Mouse (Mus musculus): ENCODE measurements around the gene Cdh13. TPM values are rescaled to one million over a fixed set of nuclear protein-coding genes. Genes with fewer than 3 reads are reported as not detected.

Gene Cdh13
- polyA plus RNA-seq, 1 experiment: 38.3 TPM

- H3K4me3 ChIP-seq (ENCODE audit: insufficient read depth, low read length): no peak overlapping the region
- no peaks in the 10 kb centered on the region for H3K4me1 ChIP-seq (ENCODE audit: control insufficient read depth, insufficient read depth, low read length)
- H3K27ac ChIP-seq (ENCODE audit: insufficient read depth, low read length): no peak overlapping the region
- TF ChIP-seq POLR2A (IDR thresholded peaks at IDR 0.05; ENCODE audit: extremely low read depth, insufficient read depth, low read length): no peak
- TF ChIP-seq CTCF (IDR thresholded peaks at IDR 0.05; ENCODE audit: extremely low read depth, insufficient read depth, low read length): no peak
Observed at GRCm38 (mm10) chr8:118649981-118650380, 366.4 kb downstream of the Cdh13 start.

DNA sequence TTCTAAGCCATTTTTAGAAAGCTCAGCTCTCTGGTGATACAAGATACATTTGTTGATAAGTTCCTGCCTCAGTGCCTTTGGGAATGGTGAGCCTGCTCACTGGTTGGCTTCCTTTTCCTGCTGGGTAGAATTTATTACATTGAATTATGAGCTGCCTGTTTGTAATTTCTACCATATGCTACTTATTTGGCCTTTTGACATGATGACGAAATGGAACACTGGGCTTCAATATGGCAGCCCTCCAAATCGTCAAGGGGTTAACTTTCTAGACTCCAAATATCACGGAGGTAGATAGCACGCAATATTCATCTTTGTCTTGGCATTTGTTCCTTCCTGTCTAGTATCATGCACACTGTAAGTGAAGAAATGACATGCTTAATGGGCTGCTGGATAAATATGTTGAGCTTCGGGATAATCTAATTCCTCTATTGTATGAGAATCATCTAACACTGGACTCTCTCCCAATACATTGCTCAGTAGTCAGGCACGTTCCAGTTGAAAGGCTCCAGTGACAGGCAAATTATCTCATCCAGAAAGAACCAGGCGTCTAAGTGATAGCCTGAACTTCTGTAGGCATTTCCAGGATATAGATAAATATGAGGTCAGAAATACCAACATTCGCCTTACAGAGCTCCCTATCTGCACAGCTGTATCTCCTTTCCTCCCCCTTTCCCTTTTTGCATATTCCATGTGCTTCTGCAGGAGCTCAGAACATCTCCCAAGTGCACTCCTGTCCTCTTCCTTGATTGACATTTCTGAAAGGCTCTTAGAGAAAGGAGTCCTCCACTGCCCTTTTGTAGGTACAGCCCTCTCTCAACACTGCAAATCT, 378.7 kb downstream of the Cdh13 start:
- Histone ChIP-seq H3K27ac (ENCODE audit: insufficient read depth, low read length) (no peak overlapping the region), H3K4me1 (ENCODE audit: control insufficient read depth, insufficient read depth, low read length) (no peaks in the 10 kb centered on the region), H3K4me3 (ENCODE audit: insufficient read depth, low read length) (no peak overlapping the region)
- TF ChIP-seq POLR2A (IDR thresholded peaks at IDR 0.05; ENCODE audit: extremely low read depth, insufficient read depth, low read length) (no peak), CTCF (IDR thresholded peaks at IDR 0.05; ENCODE audit: extremely low read depth, insufficient read depth, low read length) (no peak)

- TF ChIP-seq POLR2A (IDR thresholded peaks at IDR 0.05; ENCODE audit: extremely low read depth, insufficient read depth, low read length) (no peak), CTCF (IDR thresholded peaks at IDR 0.05; ENCODE audit: extremely low read depth, insufficient read depth, low read length) (no peak)
- H3K4me3 ChIP-seq (ENCODE audit: insufficient read depth, low read length): no peak overlapping the region
- H3K27ac ChIP-seq (ENCODE audit: insufficient read depth, low read length): no peak overlapping the region
- H3K4me1 ChIP-seq (ENCODE audit: control insufficient read depth, insufficient read depth, low read length): no peaks in the 10 kb centered on the region; the same call in 1 of the 2 replicates
Observed at GRCm38 (mm10) chr8:118665081-118665480, 381.5 kb downstream of the Cdh13 start.

DNA sequence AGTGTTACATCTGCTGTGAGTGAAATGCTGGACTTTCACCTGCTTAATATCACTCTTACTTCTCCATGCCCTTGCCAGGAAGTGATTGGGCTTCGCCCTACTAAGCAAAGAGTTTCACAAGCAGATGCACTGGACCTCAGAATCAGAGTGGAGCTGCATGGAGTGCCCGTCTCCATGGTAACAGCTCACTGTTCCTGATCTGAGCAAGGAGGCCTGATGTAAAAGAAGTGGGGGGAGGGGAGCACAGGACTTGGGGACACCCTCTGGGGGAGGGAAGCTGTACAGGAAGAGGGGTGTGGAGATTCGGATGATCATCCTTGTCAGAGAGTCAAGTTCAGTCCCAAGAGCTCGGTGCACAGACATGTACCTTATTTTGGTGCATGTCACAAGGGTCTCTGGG, 384.2 kb downstream of the Cdh13 start:
- Histone ChIP-seq H3K4me3 (ENCODE audit: insufficient read depth, low read length) (no peak overlapping the region), H3K4me1 (ENCODE audit: control insufficient read depth, insufficient read depth, low read length) (no peaks in the 10 kb centered on the region; the same call in 1 of the 2 replicates), H3K27ac (ENCODE audit: insufficient read depth, low read length) (no peak overlapping the region)
- no peak for TF ChIP-seq CTCF (IDR thresholded peaks at IDR 0.05; ENCODE audit: extremely low read depth, insufficient read depth, low read length)
- TF ChIP-seq POLR2A (IDR thresholded peaks at IDR 0.05; ENCODE audit: extremely low read depth, insufficient read depth, low read length): no peak

DNA sequence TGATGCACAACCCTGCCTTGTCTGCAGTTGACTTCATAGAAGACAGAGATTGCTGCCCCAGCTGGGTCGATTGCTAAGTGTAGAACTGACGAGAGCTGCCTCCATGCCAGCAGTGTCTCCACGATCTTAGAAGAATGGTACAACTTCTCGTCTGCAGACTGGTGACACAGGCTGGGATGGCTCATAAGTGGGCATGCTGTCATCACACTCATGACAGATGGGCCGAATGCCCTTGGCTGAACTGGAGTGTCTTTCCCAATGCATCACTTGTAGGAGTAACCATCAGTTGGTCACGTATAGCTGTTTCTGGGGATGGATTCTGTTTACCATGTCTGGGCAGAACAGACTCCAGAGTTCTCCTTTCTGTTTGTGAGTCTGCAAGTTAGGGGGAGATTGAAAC, 392.7 kb downstream of the Cdh13 start:
- Histone ChIP-seq H3K4me1 (ENCODE audit: control insufficient read depth, insufficient read depth, low read length) (no peaks in the 10 kb centered on the region), H3K4me3 (ENCODE audit: insufficient read depth, low read length) (no peak overlapping the region), H3K27ac (ENCODE audit: insufficient read depth, low read length) (no peak overlapping the region)
- no peak for TF ChIP-seq POLR2A (IDR thresholded peaks at IDR 0.05; ENCODE audit: extremely low read depth, insufficient read depth, low read length)
- TF ChIP-seq CTCF (IDR thresholded peaks at IDR 0.05; ENCODE audit: extremely low read depth, insufficient read depth, low read length): no peak

GRCm38 (mm10) chr8:118679347-118679746, 395.8 kb downstream of the Cdh13 start:
- H3K4me1 ChIP-seq (ENCODE audit: control insufficient read depth, insufficient read depth, low read length): no peaks in the 10 kb centered on the region
- TF ChIP-seq CTCF (IDR thresholded peaks at IDR 0.05; ENCODE audit: extremely low read depth, insufficient read depth, low read length) (no peak), POLR2A (IDR thresholded peaks at IDR 0.05; ENCODE audit: extremely low read depth, insufficient read depth, low read length) (no peak)
- H3K4me3 ChIP-seq (ENCODE audit: insufficient read depth, low read length): no peak overlapping the region
- no peak overlapping the region for H3K27ac ChIP-seq (ENCODE audit: insufficient read depth, low read length)

- TF ChIP-seq CTCF (IDR thresholded peaks at IDR 0.05; ENCODE audit: extremely low read depth, insufficient read depth, low read length) (no peak), POLR2A (IDR thresholded peaks at IDR 0.05; ENCODE audit: extremely low read depth, insufficient read depth, low read length) (no peak)
- Histone ChIP-seq H3K4me3 (ENCODE audit: insufficient read depth, low read length) (no peak overlapping the region), H3K27ac (ENCODE audit: insufficient read depth, low read length) (no peak overlapping the region), H3K4me1 (ENCODE audit: control insufficient read depth, insufficient read depth, low read length) (no peaks in the 10 kb centered on the region)
Observed at GRCm38 (mm10) chr8:118683386-118683785, 399.9 kb downstream of the Cdh13 start.

DNA sequence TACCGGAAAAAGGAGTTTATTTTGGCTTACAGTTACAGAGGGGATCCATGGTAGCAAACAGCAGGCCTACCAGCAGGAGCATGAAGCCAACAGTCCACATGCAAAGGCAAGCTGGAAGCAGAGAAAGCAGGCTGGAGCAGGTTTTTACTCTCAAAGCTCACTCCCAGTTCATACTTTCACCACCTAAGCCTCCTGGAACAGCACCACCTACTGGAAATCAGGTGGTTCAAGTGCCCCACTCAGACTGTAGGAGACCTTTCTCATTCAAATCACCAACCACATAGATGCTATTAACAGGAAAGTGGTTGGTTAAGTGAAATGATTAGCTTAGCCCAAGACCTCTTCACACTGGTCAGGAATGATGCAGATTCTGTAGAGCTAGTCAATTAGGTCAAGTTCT, 402.3 kb downstream of the Cdh13 start:
- no peak overlapping the region for H3K27ac ChIP-seq (ENCODE audit: insufficient read depth, low read length)
- no peak overlapping the region for H3K4me3 ChIP-seq (ENCODE audit: insufficient read depth, low read length)
- no peaks in the 10 kb centered on the region for H3K4me1 ChIP-seq (ENCODE audit: control insufficient read depth, insufficient read depth, low read length)
- no peak for TF ChIP-seq CTCF (IDR thresholded peaks at IDR 0.05; ENCODE audit: extremely low read depth, insufficient read depth, low read length)
- no peak for TF ChIP-seq POLR2A (IDR thresholded peaks at IDR 0.05; ENCODE audit: extremely low read depth, insufficient read depth, low read length)

GRCm38 (mm10) chr8:118689849-118690248, 406.3 kb downstream of the Cdh13 start:
- H3K4me3 ChIP-seq (ENCODE audit: insufficient read depth, low read length): no peak overlapping the region
- no peak overlapping the region for H3K27ac ChIP-seq (ENCODE audit: insufficient read depth, low read length)
- H3K4me1 ChIP-seq (ENCODE audit: control insufficient read depth, insufficient read depth, low read length): no peaks in the 10 kb centered on the region
- TF ChIP-seq CTCF (IDR thresholded peaks at IDR 0.05; ENCODE audit: extremely low read depth, insufficient read depth, low read length): no peak
- no peak for TF ChIP-seq POLR2A (IDR thresholded peaks at IDR 0.05; ENCODE audit: extremely low read depth, insufficient read depth, low read length)

- H3K27ac ChIP-seq (ENCODE audit: insufficient read depth, low read length): no peak overlapping the region
Observed at GRCm38 (mm10) chr8:118701312-118701880, 417.9 kb downstream of the Cdh13 start.

More at GRCm38 (mm10) chr8:118701312-118701880, 417.9 kb downstream of the Cdh13 start:
- H3K4me3 ChIP-seq (ENCODE audit: insufficient read depth, low read length): no peak overlapping the region
- H3K4me1 ChIP-seq (ENCODE audit: control insufficient read depth, insufficient read depth, low read length): no peaks in the 10 kb centered on the region
- TF ChIP-seq POLR2A (IDR thresholded peaks at IDR 0.05; ENCODE audit: extremely low read depth, insufficient read depth, low read length) (no peak), CTCF (IDR thresholded peaks at IDR 0.05; ENCODE audit: extremely low read depth, insufficient read depth, low read length) (no peak)

Data from cortical plate, adult 2 months (tissue).